Mouse (Mus musculus): ENCODE data around the gene Dip2b.
A peak's percentile ranks its signal among the peaks of the same experiment; 100 is the strongest.

GRCm38 (mm10) chr15:100230655-100231054 is 192.2 kb downstream of the Dip2b start:
- TF ChIP-seq CTCF (conservative IDR thresholded peaks at IDR 0.05; ENCODE audit: low read length) (peak; percentile 15), POU5F1 (IDR thresholded peaks at IDR 0.05; ENCODE audit: borderline replicate concordance, low read length) (no peak)

Measured in E14TG2a.4 (cell line).